Mouse (Mus musculus) pancreas, adult 10 weeks (tissue): Measurements from ENCODE around the gene Fndc4. TPM values are rescaled to one million over a fixed set of nuclear protein-coding genes. Genes with fewer than 3 reads are reported as not detected.

Source experiments
- polyA plus RNA-seq: library from polyadenylated mRNA; stranded (reverse); fragments of 350-450 nt; fragmentation: Illumina TruSeq; extraction: RNeasy Lipid Tissue Mini Kit (QIAGEN cat#74804); gene quantifications from one replicate; pipeline ENCODE4 v1.2.3, GENCODE M21; 2015; ENCODE audit warnings: low read depth, low replicate concordance; ENCODE audit not compliant: insufficient read depth

Fndc4 gene
- 2.1 TPM for polyA plus RNA-seq

DNA sequence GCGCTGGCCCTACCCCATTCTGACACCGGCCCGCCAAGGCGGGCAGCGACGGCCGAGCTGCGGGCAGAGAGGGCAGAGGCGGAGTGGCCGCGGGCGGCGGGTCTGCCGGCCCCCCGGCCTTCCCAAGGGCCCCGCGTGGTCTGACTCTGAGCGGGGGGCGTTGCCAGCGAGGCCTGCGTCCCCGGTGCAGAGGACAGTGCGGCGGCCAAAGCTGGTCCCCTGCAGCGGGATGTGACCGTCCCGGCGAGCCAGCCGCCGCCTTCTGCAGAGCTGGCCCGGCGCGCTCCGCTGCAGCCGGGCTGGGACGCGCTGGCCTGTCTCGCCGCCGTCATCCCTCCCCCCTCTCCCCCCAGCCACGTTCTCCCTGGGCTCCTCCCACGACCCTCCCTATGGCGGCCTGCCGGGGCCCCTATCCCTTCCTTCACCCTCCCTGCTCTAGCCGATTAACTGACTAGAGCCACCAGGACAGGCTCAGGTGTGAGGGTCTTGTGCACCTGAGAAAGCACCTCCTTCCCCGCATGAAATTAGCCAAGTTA lies at the start of gene Fndc4:
Gene Fndc4 (minus strand): TSS at position 475 of the 536 bp plus-strand sequence.

DNA sequence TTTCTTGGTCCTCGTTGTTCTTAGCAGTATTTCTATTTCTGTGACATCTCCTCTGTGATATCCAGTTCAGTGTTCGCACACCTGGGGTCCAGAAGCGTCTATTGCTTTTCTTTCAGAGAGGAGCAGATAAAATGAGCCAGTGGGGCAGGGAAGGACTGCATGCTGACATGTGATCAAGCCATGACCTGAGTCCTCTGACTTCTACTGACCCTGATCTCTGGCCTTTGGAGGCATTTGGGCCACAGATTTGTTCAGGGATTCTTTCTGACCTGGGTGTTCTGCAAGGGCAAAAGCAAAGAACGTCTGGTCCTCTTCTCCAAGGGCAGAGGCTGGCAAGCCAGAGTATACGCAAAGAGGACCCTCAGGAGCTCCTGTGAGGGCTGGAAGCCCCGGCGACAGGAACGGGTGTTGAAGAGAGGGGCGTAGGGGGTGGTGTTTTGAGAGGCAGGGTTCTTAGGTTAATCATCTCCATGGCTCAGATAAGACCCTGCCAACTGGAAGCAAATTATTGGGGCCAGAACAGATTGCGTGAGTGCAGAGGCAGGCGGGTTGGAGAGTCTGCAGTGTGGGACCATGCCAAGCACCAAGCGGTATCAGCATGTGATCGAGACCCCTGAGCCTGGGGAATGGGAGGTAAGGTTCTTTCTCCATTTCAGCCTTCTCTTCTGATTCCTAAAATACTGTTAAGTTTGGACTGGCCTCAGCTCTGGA lies 1.3 kb upstream of the Fndc4 start, which contains the start of gene Gckr:
Gene Gckr (plus strand): TSS at position 397 of the 711 bp plus-strand sequence.

DNA sequence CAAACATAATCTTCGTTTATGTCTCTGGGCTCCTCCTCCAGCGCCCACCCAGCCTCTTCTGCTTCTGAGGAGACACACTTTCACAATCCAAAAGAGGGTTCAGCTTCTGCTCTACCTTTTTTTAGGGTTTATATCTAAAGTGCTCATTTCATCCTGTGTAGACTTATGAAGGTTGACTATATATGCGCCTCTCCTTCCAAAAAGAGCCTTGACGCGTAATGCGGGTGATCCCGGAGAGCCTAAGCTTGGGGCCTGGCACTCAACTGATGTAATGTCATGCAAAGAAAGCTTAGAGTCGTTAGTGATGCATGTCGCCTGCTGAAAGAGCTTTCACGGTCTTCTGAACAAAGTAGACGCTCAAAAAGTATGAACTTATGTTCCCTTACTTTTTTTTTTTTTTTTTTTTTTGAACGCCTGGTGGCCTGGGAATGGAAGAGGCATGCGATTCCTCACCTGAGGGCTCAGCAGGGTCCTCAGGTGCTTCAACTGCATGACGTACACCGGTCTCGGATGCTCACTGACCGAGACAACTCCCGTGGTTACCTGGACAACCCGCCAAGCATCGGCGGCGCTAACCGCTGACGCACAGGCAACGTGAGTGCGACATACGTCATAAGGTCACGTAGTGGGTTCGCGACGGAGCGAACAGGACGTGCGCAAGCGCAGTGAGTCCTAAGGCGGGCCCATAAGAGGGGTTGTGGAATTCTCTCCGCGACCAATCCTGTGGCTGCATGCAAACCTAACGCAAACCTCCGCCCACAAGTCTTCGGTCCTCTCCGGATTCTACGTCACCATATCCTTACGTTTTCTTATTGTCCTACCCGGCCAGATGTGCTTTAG lies 5.1 kb downstream of the Fndc4 start, which contains the start of gene Ift172:
Gene Ift172 (minus strand): TSS at position 596 of the 840 bp plus-strand sequence.

DNA sequence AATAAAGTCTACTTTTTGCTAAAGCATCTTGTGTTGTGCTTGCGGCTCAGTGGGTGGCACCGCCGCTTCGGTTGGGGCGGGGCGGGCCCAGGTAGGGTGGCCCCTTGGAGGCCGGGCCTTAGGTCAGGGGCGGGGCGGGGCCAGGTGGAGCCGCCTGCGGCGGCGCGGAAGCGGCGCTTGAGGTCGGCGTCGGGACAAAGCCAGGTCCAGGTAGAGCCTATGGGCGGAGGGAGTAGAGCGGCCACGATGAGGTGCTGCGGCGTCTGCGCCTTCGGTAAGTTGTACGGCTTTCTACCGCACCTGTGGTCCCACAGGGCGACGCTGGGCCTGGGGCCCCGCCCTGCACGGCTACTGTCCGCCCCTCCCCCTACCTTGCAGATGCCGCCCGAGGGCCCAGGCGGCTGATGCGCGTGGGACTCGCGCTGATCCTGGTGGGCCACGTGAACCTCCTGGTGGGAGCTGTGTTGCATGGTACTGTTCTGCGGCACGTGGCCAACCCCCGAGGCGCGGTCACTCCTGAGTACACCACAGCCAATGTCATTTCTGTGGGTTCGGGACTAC lies 44.3 kb downstream of the Fndc4 start, which contains the start of gene Krtcap3:
Gene Krtcap3 (plus strand): TSS at position 151 of the 561 bp plus-strand sequence.

Other genes with a start within 250 kb of the Fndc4 start
- gene Atraid, start 247.8 kb downstream of the Fndc4 start, polyA plus RNA-seq = 39.3 TPM
- gene Slc5a6, start 247.2 kb downstream of the Fndc4 start, polyA plus RNA-seq = 4.2 TPM
- gene Cad, start 241.3 kb downstream of the Fndc4 start, polyA plus RNA-seq = 11.6 TPM
- gene Dnajc5g, start 189.8 kb downstream of the Fndc4 start, polyA plus RNA-seq = not detected
- not detected for gene Slc30a3, start 187.8 kb downstream of the Fndc4 start, polyA plus RNA-seq
- gene Trim54, start 179.4 kb downstream of the Fndc4 start, polyA plus RNA-seq = not detected
- not detected for gene Ucn, start 157.3 kb downstream of the Fndc4 start, polyA plus RNA-seq
- 13.0 TPM for gene Mpv17, start 141.8 kb downstream of the Fndc4 start, polyA plus RNA-seq
- gene Gm29609, start 116.2 kb downstream of the Fndc4 start, polyA plus RNA-seq = 0.52 TPM
- 25.7 TPM for gene Gtf3c2, start 115.9 kb downstream of the Fndc4 start, polyA plus RNA-seq
- gene Snx17, start 102.9 kb downstream of the Fndc4 start, polyA plus RNA-seq = 15.2 TPM
- gene Eif2b4, start 102.7 kb downstream of the Fndc4 start, polyA plus RNA-seq = 17.1 TPM
- 5.8 TPM for gene Zfp513, start 93.8 kb downstream of the Fndc4 start, polyA plus RNA-seq
- gene Ppm1g, start 75.4 kb downstream of the Fndc4 start, polyA plus RNA-seq = 12.2 TPM
- 26.8 TPM for gene Nrbp1, start 55.2 kb downstream of the Fndc4 start, polyA plus RNA-seq
- gene Gm9970, start 54.8 kb downstream of the Fndc4 start, polyA plus RNA-seq = not detected
- 9.0 TPM for gene Krtcap3, start 44.4 kb downstream of the Fndc4 start, polyA plus RNA-seq
- gene Ift172, start 5.0 kb downstream of the Fndc4 start, polyA plus RNA-seq = 20.7 TPM
- 1.1 TPM for gene Gckr, start 1.4 kb upstream of the Fndc4 start, polyA plus RNA-seq
- 7.0 TPM for gene Zfp512, start 156.4 kb upstream of the Fndc4 start, polyA plus RNA-seq
- gene 4930548H24Rik, start 189.7 kb upstream of the Fndc4 start, polyA plus RNA-seq = not detected
- gene Gpn1, start 198.7 kb upstream of the Fndc4 start, polyA plus RNA-seq = 4.6 TPM
- gene Slc4a1ap, start 230.9 kb upstream of the Fndc4 start, polyA plus RNA-seq = 11.1 TPM
- 3.5 TPM for gene Supt7l, start 231.7 kb upstream of the Fndc4 start, polyA plus RNA-seq